Mouse (Mus musculus) left cerebral cortex, postnatal 10 days (tissue): Measurements from ENCODE around the gene Gm14326. TPM values are rescaled to one million over a fixed set of nuclear protein-coding genes. Genes with fewer than 3 reads are reported as not detected.
"Not testable (repeated sequence)": the region's sequence is repeated elsewhere in the genome, so short reads cannot be mapped to it uniquely, and the experiment has no call there.

Experiments used
- DNase-seq, 2 experiments: peaks; one replicate each; pipeline ENCODE4 v3.0.0; 2021 to 2022; ENCODE audit warnings: low spot score in 2 of 2, mixed read lengths in 1 of 2; ENCODE audit errors: extremely low spot score in 1 of 2
- intact Hi-C: fragments of 180-260 bp; cut with DNase I; formaldehyde crosslinking; loops from one replicate; pipeline ENCODE4 v1.15.1; 2025
- total RNA-seq, 2 experiments: library from RNA; stranded (reverse); gene quantifications; 2 replicates each; pipeline ENCODE4 v1.2.3; 2021

Gm14326 gene
- 10 to 100 TPM; 44.1 to 54.4 TPM for total RNA-seq

- intact Hi-C loops, result not testable (repeated sequence)
- peak; percentile 65 to 85 for DNase-seq
These were observed at the start of gene Gm14326 for GRCm38 (mm10) chr2:177957145-177957544. Gene Gm14326 (minus strand): TSS chr2:177957297.

GRCm38 (mm10) chr2:177974814-177975213, 17.7 kb upstream of the Gm14326 start:
- intact Hi-C loops, DNase-seq: not testable (repeated sequence)

- intact Hi-C loops, result not testable (repeated sequence)
- DNase-seq, result peak; percentile 8 to 57
These were observed 363 bp downstream of the Gm14326 start for GRCm38 (mm10) chr2:177956734-177957133.

- DNase-seq, intact Hi-C loops: not testable (repeated sequence)
These were observed 31.5 kb downstream of the Gm14326 start, which contains the start of gene Zfp972 for GRCm38 (mm10) chr2:177925563-177926103. Gene Zfp972 (minus strand): TSS chr2:177925613.

GRCm38 (mm10) chr2:177903276-177903675, 53.8 kb downstream of the Gm14326 start:
- DNase-seq, intact Hi-C loops: not testable (repeated sequence)

GRCm38 (mm10) chr2:177898171-177898570, 58.9 kb downstream of the Gm14326 start:
- intact Hi-C loops, DNase-seq: not testable (repeated sequence)

GRCm38 (mm10) chr2:177897046-177897578, 60.0 kb downstream of the Gm14326 start, which contains the start of gene Gm14327:
Gene Gm14327 (plus strand): TSS chr2:177897096.
- intact Hi-C loops, DNase-seq: not testable (repeated sequence)

GRCm38 (mm10) chr2:177887743-177888142, 69.4 kb downstream of the Gm14326 start:
- intact Hi-C loops, DNase-seq: not testable (repeated sequence)

Other genes starting within 250 kb of the Gm14326 start
- 10 to 100 TPM; 23.2 to 26.3 TPM for gene Gm14322, start 198.0 kb downstream of the Gm14326 start, total RNA-seq
- gene Gm14325, start 117.0 kb downstream of the Gm14326 start, total RNA-seq, result 100 to 1,000 TPM; 134 to 139 TPM
- 1 to 10 TPM; 6.2 TPM for gene Gm14327, start 60.2 kb downstream of the Gm14326 start, total RNA-seq
- gene Zfp972, start 31.7 kb downstream of the Gm14326 start, total RNA-seq, result 1 to 10 TPM in 1 of 2 experiments, not detected in 1; 1.4 TPM
- 10 to 100 TPM; 20.9 to 22.7 TPM for gene Zfp971, start 66.0 kb upstream of the Gm14326 start, total RNA-seq
- 10 to 100 TPM; 14.0 to 17.1 TPM for gene Zfp931, start 121.2 kb upstream of the Gm14326 start, total RNA-seq
- gene Phactr3, start 161.7 kb upstream of the Gm14326 start, total RNA-seq, result 100 to 1,000 TPM; 139 to 146 TPM